Mouse (Mus musculus): Measurements from ENCODE around the gene Crip1.

DNA sequence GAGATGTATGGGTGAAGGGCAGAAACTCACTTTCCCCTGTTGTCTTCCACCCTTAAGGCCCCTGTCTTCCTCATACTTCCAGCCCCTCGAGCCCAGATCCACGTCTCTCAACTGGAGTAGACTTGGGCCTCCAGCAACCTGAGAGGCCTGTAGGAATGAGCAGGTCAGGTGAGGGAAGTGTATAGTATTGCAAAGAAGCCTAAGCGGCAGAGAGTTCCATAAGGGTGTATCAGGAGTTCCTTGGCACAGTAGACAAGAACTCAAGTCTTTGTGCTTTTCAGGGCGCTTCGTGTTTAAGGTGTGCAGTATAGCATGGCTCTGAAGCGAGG, 8.6 kb downstream of the Crip1 start:
- TF ChIP-seq CTCF (IDR thresholded peaks at IDR 0.05) (no peak), EP300 (IDR thresholded peaks at IDR 0.05; ENCODE audit: insufficient read depth, low read depth, low read length) (no peak), POLR2A (IDR thresholded peaks at IDR 0.05; ENCODE audit: insufficient read depth, low read depth, low read length) (0 out of 2 replicates have a peak, but pooled peaks have one; percentile 7)

All from heart, adult 2 months (tissue).